Mouse (Mus musculus) cortical plate, adult 2 months (tissue): ENCODE measurements around the gene Plod1. TPM values are rescaled to one million over a fixed set of nuclear protein-coding genes. Genes with fewer than 3 reads are reported as not detected.

Experiments
- H3K27ac ChIP-seq: fragments of 200-500 bp; 2 replicates; pipeline ENCODE4 v1.5.1; 2012; ENCODE audit warnings: low read length, control low read depth, inconsistent platforms; ENCODE audit not compliant: insufficient read depth
- H3K4me1 ChIP-seq: fragments of 200-500 bp; 2 replicates; pipeline ENCODE4 v1.6.1; 2011; ENCODE audit warnings: low read length; ENCODE audit not compliant: control insufficient read depth, insufficient read depth
- H3K4me3 ChIP-seq: fragments of 200-500 bp; 2 replicates; pipeline ENCODE4 v1.5.1; 2011; ENCODE audit warnings: mild to moderate bottlenecking, low read length, control low read depth; ENCODE audit not compliant: insufficient read depth
- CTCF ChIP-seq: fragments of 200-500 bp; IDR thresholded peaks from 2 replicates; pipeline ENCODE4 v1.5.1; 2011; ENCODE audit warnings: mild to moderate bottlenecking, control low read depth, low read length; ENCODE audit not compliant: insufficient read depth; ENCODE audit errors: extremely low read depth
- POLR2A ChIP-seq: fragments of 200-500 bp; IDR thresholded peaks from 2 replicates; pipeline ENCODE4 v1.6.1; 2011; ENCODE audit warnings: mild to moderate bottlenecking, low read length, control low read depth; ENCODE audit not compliant: insufficient read depth; ENCODE audit errors: extremely low read depth
- polyA plus RNA-seq: library from polyadenylated mRNA; depleted of rRNA; stranded (reverse); fragments of >200 nt; gene quantifications from 2 replicates; pipeline ENCODE4 v1.2.3, GENCODE M21; 2012

Gene Plod1
- polyA plus RNA-seq, 1 experiment, result 24.4 TPM

- TF ChIP-seq CTCF (no peak), POLR2A (no peak)
- H3K27ac ChIP-seq, result no peak overlapping the region
- H3K4me1 ChIP-seq, result no peaks in the 10 kb centered on the region
- H3K4me3 ChIP-seq, result no peak overlapping the region
These were observed 27.1 kb upstream of the Plod1 start for GRCm38 (mm10) chr4:147963623-147964022.

- Histone ChIP-seq H3K4me1 (no peaks in the 10 kb centered on the region), H3K4me3 (no peak overlapping the region), H3K27ac (no peak overlapping the region)
- TF ChIP-seq POLR2A (no peak), CTCF (no peak)
These were observed 26.2 kb upstream of the Plod1 start for GRCm38 (mm10) chr4:147962781-147963180.

DNA sequence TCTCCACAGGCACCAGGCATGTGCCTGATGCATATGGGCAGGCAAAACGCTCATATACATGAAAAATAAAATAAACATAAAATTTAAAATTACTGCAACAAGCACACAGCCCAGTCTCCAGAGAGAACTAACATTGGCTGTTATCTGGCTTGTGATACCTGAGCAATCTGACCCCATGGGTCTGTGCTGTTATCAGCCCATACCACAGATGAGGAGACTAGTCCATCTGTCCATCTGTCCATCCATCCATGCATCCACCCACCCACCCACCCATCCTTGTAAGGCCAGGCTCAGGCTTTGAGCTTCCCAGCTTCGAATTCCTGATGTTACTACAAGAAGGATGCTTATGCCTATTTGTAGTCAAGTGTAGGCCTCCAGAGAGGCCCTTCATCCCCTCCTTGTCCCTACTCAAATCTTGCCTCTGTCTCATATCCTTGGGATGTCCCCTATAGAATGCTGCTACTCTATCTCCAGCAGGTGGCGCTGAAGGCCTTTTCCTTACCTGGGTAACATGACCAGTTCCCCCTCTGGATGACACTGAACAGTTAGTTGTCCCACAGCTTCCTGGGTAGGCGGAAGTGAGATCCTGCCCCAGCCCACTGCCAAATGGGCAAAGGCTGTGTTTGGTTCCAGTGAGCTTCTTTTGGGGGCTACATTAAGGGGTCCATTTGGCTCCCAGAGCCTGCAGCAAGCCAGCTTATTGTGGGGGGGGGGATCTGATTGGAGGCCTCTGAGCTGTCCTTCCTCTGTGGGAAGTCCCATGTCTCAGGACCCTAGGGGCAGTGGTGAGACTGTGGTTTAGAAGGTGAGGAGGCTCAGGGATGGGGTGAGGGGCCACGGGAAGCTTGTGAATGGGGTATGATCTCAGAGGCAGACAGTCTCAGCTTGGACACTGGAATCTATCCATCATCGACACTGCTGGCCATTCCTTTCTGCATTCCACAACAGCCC lies 23.6 kb upstream of the Plod1 start:
- Histone ChIP-seq H3K4me3 (no peak overlapping the region), H3K4me1 (no peaks in the 10 kb centered on the region), H3K27ac (no peak overlapping the region)
- TF ChIP-seq POLR2A (no peak), CTCF (peak; percentile 76)

- TF ChIP-seq CTCF (no peak), POLR2A (no peak)
These were observed 20.6 kb upstream of the Plod1 start for GRCm38 (mm10) chr4:147957141-147957540.

DNA sequence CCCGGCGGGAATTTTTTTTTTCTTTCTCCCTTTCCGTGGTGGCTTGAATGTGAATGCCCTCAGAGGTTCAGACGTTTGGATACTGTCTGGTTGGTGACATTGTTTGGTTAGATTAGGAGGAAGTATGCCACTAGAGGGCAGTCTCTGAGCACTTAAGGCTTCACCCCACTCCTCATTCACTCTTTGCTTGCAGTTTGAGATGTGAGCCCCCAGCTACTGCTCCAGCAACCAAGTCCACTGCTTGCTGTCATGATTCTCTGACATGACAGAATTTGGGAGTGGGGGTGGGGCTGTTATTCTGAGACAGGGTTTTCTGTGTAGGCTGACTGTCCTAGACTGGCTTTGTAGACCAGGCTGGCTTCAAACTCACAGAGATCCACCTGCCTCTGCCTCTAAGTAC lies 17.0 kb upstream of the Plod1 start:
- Histone ChIP-seq H3K27ac (no peak overlapping the region), H3K4me1 (no peaks in the 10 kb centered on the region), H3K4me3 (no peak overlapping the region)
- TF ChIP-seq CTCF (peak; percentile 65), POLR2A (no peak)

More at GRCm38 (mm10) chr4:147957141-147957540, 20.6 kb upstream of the Plod1 start:
- Histone ChIP-seq H3K4me3 (no peak overlapping the region), H3K4me1 (no peaks in the 10 kb centered on the region), H3K27ac (no peak overlapping the region)

DNA sequence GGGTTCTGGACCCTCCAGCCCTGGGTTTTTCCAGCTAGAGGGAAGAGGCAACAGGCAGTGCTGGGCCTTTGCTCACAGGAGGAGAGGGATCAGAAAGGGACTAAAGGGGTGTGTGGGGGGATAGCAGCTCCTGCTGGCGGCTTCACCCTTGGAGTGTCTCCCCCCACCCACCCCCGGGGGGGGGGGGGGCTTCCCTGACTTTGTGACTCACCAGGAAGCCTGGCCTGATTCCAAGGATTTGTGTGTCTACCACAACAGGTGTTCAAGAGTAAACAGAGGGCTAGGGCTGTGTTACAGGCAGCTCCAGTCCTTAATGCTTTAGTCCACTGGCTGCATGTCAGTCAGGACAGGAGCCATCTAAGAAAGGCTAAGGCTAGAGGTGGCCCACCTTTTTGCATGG lies 10.9 kb upstream of the Plod1 start:
- H3K4me1 ChIP-seq, result peaks cover 4% of the 10 kb centered on the region
- no peak overlapping the region for H3K27ac ChIP-seq
- TF ChIP-seq CTCF (no peak), POLR2A (no peak)
- H3K4me3 ChIP-seq, result no peak overlapping the region

DNA sequence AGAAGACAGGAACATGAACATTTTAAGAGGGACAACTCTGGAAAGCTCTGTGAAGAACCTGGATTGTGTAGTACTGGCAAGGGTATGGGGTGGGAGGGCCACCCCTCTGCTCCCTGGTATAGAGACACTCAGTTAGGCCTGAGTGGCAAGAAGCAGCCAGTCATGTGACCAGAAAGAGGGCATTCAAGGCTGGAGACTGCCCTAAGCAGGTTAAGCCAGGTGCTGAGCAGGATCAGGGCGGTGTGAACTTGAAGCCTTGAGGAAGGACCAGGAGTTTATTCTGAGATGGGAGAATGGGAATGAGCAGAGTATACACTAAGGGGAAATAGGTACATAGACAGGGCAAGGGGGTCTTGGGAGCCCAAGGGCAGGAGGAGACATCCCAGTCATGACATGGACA lies 6.4 kb upstream of the Plod1 start:
- Histone ChIP-seq H3K4me3 (no peak overlapping the region), H3K4me1 (peaks cover 15% of the 10 kb centered on the region), H3K27ac (no peak overlapping the region)
- TF ChIP-seq CTCF, result no peak
- TF ChIP-seq POLR2A, result no peak

- peaks cover 15% of the 10 kb centered on the region for H3K4me1 ChIP-seq
- peak overlapping the region; percentile 54 for H3K4me3 ChIP-seq
These were observed 4.8 kb upstream of the Plod1 start for GRCm38 (mm10) chr4:147941045-147942020.

DNA sequence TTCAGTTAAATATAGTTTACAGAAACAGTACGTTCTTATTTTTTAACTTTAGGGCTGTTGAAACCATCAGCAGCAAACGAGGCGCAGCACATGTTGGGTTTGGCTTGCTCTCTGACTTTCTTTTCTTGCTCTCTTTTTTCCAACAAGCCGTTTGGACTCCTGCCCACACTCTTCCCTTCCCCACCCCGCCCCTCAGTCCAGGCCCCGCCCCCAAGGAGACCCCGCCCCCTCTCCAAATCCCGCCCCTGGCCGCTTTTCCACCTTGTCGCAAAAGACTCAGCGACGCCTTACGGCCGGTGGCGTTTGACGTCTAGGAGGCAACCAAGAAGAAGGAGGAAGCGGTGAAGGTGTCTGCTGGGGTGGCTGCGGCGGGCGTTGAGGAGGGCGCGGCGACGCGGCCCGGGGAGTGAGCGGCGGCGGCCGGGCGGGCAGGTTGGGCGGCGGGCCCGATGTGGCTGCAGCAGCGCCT lies 4.0 kb upstream of the Plod1 start, which contains the start of gene 2510039O18Rik:
Gene 2510039O18Rik, plus strand, starts transcription at position 320 of the 469 bp plus-strand sequence.
- H3K4me3 ChIP-seq, result peak within 1 kb of the TSS; percentile 54
- TF ChIP-seq POLR2A (peak; percentile 80), CTCF (no peak)
- peak within 1 kb of the TSS; percentile 66 for H3K27ac ChIP-seq
- H3K4me1 ChIP-seq, result peaks cover 15% of the 10 kb centered on the region

More at GRCm38 (mm10) chr4:147941045-147942020, 4.8 kb upstream of the Plod1 start:
- H3K27ac ChIP-seq, result peak overlapping the region; percentile 6; the same call in 1 of the 2 replicates
- TF ChIP-seq POLR2A (no peak), CTCF (no peak)
